Mouse (Mus musculus) left cerebral cortex, adult 2 months (tissue): ENCODE data around the gene Fars2. TPM values are rescaled to one million over a fixed set of nuclear protein-coding genes. Genes with fewer than 3 reads are reported as not detected.

Source experiments
- DNase-seq, 2 experiments: peaks; one replicate each; pipeline ENCODE4 v3.0.0; 2021 to 2022; ENCODE audit warnings: low spot score in 2 of 2, mixed read lengths in 1 of 2; ENCODE audit errors: extremely low spot score in 1 of 2
- H3K27ac ChIP-seq: fragments of 200-600 bp; 2 replicates; pipeline ENCODE4 v1.8.1; 2022
- H3K4me3 ChIP-seq: fragments of 200-600 bp; 2 replicates; pipeline ENCODE4 v1.8.1; 2022
- CTCF ChIP-seq: fragments of 200-600 bp; IDR thresholded peaks from 2 replicates; pipeline ENCODE4 v1.8.1; 2022; ENCODE audit warnings: antibody characterized with exemption, mild to moderate bottlenecking, moderate library complexity
- intact Hi-C: fragments of 180-260 bp; cut with DNase I; formaldehyde crosslinking; loops from one replicate; pipeline ENCODE4 v1.15.1; 2025
- total RNA-seq, 2 experiments: library from RNA; stranded (reverse); gene quantifications; 2 replicates each; pipeline ENCODE4 v1.2.3; 2021

The Fars2 gene
- total RNA-seq, 2 experiments from 2014 or later: 34.4 to 40.7 TPM

DNA sequence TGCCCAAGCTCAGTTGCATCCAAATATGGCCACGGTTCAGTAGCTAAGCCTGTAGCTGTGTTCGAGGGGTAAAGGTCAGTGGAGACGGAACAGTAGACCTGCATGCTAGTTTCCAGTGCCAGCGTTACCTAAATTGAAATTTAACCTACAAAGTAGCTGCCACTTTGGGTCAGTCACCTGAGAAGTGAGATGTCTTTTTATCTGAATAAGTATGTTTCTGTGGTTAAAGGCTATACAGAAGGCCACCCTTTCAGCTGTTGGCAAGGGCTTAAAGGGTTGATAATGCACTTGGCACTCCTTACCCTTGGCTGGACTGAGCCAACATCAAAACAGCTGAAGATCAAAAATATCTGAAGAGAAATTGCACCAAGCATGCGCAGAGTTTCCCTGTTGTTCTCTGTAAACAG is 349.3 kb downstream of the Fars2 start:
- Histone ChIP-seq H3K4me3 (no peak overlapping the region), H3K27ac (no peak overlapping the region)
- no peak for DNase-seq
- intact Hi-C loops: no loop called here
- no peak for TF ChIP-seq CTCF

DNA sequence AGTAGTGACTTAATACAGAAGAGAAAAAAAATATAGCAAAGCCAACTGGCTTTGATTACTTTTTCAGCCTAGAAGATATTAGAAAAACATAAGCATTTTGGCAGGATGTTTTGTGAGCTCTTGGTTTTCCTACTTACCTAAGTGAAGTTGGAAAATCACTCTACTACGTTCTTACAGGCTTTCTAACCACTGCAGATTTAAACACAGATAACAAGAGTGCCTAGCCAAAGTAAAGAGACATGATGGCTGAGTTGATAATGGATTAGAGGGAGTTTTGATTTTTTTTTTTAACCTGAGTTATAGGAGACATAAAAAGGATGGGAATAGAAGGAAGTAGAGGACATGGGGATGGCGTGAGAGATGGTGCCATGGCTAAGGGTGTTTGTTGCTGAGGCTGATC is 350.6 kb downstream of the Fars2 start:
- intact Hi-C loops: no loop called here
- no peak overlapping the region for H3K4me3 ChIP-seq
- no peak for DNase-seq
- no peak for TF ChIP-seq CTCF
- H3K27ac ChIP-seq: no peak overlapping the region

DNA sequence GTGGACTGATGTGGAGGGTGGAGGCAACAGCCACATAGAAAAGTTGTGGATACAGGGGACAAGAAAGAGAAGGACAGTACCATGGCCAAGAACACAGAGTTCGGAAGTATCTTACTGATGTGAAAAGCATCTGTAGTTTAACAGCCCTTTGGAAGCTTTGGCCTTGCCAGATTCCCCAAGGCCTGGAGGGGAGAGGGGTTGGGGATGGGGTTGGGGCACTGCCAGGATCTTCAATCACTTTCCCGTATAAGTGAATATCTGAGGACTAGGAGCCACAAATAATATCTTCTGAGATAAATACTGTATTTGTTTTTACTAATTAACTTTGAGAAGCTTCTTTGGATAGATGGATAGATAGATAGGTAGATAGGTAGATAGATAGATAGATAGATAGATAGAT is 351.8 kb downstream of the Fars2 start:
- DNase-seq: no peak
- Histone ChIP-seq H3K4me3 (no peak overlapping the region), H3K27ac (no peak overlapping the region)
- TF ChIP-seq CTCF: no peak
- intact Hi-C loops: no loop called here

DNA sequence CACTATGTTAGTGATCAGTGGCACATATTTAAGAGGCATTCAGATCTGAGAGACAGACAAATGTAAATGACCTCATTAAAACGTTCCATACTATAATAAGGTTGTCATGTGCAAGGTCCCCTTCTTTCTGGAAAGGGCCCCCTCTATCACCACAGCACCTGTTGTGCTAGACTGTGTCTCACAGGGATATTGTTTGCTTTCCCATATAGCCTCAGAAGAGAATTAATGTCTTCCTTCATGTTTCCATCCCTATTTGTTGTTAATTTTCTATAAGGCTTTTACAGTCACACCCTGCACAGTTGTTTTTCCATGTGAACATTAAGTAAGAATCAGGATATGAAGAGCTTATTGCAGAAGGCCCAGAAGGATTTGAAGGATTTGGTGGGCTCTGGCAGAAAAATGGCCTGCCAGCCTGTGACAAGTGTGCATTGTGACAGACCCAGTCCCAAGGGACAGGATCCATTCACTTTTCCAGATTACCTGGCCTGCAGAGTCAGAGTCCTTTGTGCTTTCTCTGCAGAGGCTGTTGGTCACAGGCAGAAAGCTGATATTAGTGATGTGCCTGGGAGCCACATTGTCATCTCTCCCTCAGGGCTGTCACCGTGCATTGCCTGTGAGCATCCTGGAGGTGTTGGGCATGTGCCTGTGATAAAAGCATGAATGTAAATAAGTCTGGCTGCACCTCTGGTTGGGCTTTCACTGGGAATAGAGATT is 352.4 kb downstream of the Fars2 start:
- H3K4me3 ChIP-seq: no peak overlapping the region
- intact Hi-C loops: no loop called here
- no peak for TF ChIP-seq CTCF
- DNase-seq: no peak
- no peak overlapping the region for H3K27ac ChIP-seq

DNA sequence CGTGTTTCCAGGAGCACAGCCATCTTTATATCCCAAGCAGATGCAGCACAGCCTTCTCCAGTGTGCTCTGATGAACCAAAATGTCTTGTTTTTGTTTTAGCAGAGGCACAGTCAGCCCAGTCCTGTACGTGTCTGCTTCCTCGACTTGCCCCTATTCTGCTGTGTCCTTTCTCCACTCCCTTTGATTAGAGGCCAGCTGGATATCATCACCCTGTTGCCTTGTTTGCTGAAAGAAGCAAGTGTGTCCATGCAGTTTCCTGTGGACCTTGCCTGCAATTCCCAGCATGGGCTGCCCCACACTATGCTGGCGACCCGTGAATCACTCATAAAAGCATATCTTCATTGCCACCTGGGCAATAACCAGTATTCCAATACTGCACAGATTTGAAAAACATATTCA is 360.4 kb downstream of the Fars2 start:
- no peak for DNase-seq
- no peak for TF ChIP-seq CTCF
- no peak overlapping the region for H3K4me3 ChIP-seq
- intact Hi-C loops: no loop called here
- no peak overlapping the region for H3K27ac ChIP-seq

DNA sequence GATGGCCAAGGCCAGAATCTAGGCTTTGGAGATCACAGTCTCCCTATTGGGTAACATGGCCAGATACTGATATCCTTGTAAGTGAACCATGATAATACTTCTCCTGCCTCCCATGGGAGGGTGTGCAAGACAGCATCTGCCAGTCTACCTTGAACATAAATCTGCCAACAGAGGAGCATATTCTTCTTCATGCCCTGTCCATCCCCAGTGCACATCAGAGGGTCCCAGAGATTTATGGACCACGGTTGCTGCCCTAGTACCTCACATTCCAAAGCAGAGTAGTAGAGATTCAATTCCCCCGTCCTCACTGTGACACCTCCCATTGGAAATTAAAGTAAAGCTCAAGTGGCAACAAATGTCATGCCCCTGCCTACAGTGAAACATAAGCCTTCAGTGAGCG is 361.0 kb downstream of the Fars2 start:
- TF ChIP-seq CTCF: no peak
- Histone ChIP-seq H3K4me3 (no peak overlapping the region), H3K27ac (no peak overlapping the region)
- intact Hi-C loops: no loop called here
- DNase-seq: no peak

DNA sequence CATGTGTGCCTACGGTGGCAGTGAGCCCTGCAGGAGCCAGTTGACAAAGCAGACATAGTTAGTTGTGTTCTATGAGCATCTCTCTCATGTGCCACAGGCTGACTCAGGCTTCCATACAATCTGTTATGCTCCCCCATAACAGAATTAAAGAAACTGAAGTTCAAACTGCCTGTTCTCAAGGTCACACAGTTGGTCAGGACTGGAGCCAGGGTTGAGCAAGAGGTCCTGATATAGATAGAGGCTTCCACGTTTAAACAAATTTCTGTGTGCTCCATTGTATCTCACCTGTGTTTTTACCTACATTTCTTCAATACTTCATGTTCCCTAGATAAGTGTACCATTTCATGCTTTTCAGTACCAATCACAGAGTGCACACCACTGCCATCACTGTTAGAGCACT is 362.9 kb downstream of the Fars2 start:
- no peak for TF ChIP-seq CTCF
- Histone ChIP-seq H3K27ac (no peak overlapping the region), H3K4me3 (no peak overlapping the region)
- DNase-seq: no peak
- intact Hi-C loops: no loop called here

DNA sequence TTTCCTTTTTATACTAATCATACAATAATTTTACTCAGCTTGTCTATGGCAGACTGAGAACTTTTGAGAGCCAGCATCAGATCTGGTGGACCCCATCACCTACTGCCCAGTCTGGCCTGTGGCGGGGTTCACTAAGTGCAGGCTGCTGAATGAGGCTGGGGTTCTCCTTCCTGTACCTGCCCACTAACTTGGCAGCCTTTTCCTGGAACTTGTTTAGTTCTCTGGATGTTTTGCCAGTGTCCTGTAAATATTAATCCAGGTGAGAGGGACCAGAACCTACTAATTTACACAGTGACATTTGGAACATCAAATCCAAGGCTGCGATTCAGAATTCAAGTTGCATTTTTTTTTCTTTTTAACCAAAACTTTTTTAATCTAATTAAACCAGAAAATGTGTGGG is 367.2 kb downstream of the Fars2 start:
- no peak for DNase-seq
- H3K4me3 ChIP-seq: no peak overlapping the region
- no peak overlapping the region for H3K27ac ChIP-seq
- intact Hi-C loops: no loop called here
- no peak for TF ChIP-seq CTCF

DNA sequence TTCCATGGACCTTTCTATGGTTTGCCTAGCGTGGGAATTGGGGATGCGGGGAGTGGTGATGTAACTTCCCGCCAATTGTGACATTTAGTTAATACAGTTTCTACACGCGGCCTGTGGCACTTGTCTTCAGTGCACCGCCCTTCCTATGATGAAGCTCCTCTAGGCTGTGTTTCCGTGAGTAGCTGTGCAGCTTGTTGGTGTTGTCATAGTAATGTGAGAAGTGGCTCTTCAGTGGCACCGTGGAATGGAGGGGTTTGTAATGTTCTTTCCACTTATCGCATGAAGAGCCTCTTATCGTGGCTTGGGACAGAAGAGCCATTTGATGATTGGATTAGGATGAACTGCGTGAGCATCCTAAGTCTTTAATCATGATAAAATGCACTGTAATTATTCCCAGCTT is 369.5 kb downstream of the Fars2 start:
- no peak for DNase-seq
- TF ChIP-seq CTCF: no peak
- Histone ChIP-seq H3K4me3 (no peak overlapping the region), H3K27ac (no peak overlapping the region)
- intact Hi-C loops: no loop called here

DNA sequence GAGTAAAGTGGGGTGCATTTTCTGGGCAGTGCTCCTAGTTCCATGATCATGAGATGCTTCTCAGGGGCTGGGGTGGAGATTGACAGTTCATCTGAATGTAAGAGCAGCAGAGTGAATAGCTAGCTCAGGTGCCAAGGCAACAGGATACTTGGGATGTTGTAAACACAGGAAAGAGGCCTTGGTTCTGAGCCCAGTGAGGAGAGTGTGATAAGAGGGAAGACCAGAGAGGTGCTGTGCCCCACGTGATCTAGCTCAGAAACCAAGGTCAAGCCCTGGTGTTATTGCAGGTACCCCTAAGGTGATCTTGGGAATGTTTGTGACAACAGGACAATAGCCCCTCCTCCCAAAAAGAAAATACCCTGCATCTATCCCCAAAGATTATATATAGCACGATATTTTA is 372.2 kb downstream of the Fars2 start:
- DNase-seq: no peak
- no peak for TF ChIP-seq CTCF
- intact Hi-C loops: no loop called here
- no peak overlapping the region for H3K4me3 ChIP-seq
- no peak overlapping the region for H3K27ac ChIP-seq

DNA sequence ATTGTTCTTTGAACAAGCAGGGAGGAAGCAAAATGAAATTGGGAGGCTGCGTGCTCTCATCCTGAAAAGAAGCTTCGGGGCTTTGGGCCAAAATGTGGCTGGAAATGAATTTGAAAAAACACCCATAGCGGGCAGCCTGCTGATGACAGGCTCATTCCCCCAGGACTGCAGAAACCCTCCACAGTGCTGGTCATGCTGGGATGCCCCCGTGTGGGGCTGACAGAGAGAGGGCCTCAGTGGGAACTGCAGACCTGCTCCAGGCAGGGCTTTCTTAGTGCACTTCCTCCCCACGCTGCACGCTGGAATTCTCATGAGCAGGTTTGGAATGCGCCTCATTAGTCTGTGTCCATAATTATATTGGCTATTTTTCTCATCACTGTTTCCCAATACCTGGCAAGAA is 373.4 kb downstream of the Fars2 start:
- Histone ChIP-seq H3K4me3 (no peak overlapping the region), H3K27ac (peak overlapping the region; percentile 36; the same call in 1 of the 2 replicates)
- no peak for TF ChIP-seq CTCF
- intact Hi-C loops: loop anchor here (5.0 kb wide), 2 partner anchors 123 to 208 kb away; no protein-coding TSS in a partner anchor
- peak; percentile 19 to 33 for DNase-seq

DNA sequence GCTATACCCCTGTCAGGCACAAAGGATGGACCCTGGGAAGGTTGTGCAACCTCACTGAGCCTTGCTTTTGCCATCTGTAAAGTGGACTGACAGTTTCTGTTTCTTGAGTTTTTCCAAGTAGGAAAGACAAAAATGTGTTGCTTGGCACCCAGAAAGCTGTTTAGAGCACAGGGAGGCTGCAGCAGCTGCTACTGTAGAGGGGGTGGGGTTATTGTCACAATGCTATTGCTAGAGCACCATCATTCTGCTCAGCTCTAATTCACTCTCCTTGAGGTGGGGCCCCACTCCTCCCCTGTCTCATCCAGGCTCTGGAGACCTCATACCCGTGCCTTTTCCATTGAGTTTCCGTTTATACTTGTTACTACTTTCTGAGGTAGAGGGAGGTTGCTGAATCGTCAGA is 375.2 kb downstream of the Fars2 start:
- H3K4me3 ChIP-seq: no peak overlapping the region
- H3K27ac ChIP-seq: peak overlapping the region; percentile 79
- intact Hi-C loops: loop anchor here (5.0 kb wide), 2 partner anchors 125 to 210 kb away; no protein-coding TSS in a partner anchor
- no peak for DNase-seq
- TF ChIP-seq CTCF: no peak

DNA sequence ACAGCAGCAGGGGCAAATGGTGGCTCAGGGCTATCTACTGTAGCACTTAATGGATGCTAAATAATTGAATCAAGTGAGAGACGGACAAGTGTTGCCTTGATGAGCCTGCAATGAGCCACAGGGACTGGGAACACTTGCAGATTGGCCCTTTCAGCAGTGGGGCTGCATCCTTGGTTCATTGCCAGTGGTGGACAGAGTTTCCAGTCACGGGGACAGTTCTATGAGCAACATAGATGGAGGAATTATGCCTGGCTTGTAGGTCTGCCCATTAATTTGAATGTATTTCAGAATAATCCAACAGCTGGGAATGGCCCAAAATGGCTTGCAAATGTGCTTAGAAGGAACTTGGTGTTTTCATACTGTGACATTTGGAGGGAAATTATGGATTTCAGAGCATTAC is 376.1 kb downstream of the Fars2 start:
- no peak for TF ChIP-seq CTCF
- intact Hi-C loops: loop anchor here (5.0 kb wide), 2 partner anchors 126 to 211 kb away; no protein-coding TSS in a partner anchor
- no peak for DNase-seq
- Histone ChIP-seq H3K27ac (peak overlapping the region; percentile 79), H3K4me3 (no peak overlapping the region)
